In the genomic region with DNA sequence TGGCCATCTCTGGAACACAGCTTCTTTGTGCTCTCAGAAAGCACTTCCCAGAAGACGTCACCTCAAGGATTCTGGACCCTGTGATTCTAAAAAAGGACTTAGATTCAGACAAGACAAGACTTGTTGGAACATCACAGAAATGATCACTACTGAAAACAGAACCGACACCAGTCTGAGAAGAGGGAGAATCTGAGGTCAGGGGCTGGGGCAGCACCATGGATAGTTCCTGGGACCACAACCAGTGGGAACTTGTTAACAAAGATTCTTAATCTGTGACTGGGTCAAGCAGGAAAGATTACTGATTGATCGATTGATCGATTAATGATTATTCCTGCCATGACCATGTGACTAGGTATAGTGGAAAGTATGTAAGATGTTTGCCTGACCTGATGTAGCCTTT, we compare ENCODE assay signal across 30 mouse cellular contexts.
DNase-seq lines count a peak whose midpoint lies in the region; ATAC-seq and TF ChIP-seq lines count a peak whose summit lies in the region.
"Had no signal": no experiment of that assay in that cellular context is flagged by ENCODE, and none has a peak within 500 bp of the region (broad histone marks: within the 10 kb centered on the region; RNA-seq: fewer than 3 reads in every experiment).

No protein-coding gene starts in this region.

- no peak overlapping the region for H3K27ac ChIP-seq in kidney, postnatal 0 days
- H3K27ac ChIP-seq in ES-E14 (ENCODE audit: insufficient read depth, low read depth, low read length, poor library complexity, severe bottlenecking): no peak overlapping the region
- H3K27ac ChIP-seq in limb, embryonic 14.5 days (replicated peaks; ENCODE audit: low read depth, low read length): no peak overlapping the region
- H3K27ac ChIP-seq: embryonic facial prominence, embryonic 13.5 days; forebrain, embryonic 13.5 days; gastrocnemius, adult 2 months; heart, embryonic 10.5 days; hindbrain, embryonic 14.5 days; intestine, embryonic 15.5 days; limb, embryonic 13.5 days; liver, embryonic 13.5 days; lung, embryonic 15.5 days had no signal

- H3K4me1 ChIP-seq in kidney, postnatal 0 days (replicated peaks; ENCODE audit: insufficient read depth, low read length): no peaks in the 10 kb centered on the region
- no peaks in the 10 kb centered on the region for H3K4me1 ChIP-seq in ES-E14 (ENCODE audit: control insufficient read depth in 2 of 2, insufficient read depth in 2 of 2, low read length in 2 of 2, poor library complexity in 1 of 2)
- no peaks in the 10 kb centered on the region for H3K4me1 ChIP-seq in limb, embryonic 14.5 days (ENCODE audit: control insufficient read depth, insufficient read depth, low read length)
- H3K4me1 ChIP-seq: embryonic facial prominence, embryonic 13.5 days; forebrain, embryonic 13.5 days; heart, embryonic 10.5 days; intestine, embryonic 15.5 days; limb, embryonic 13.5 days; liver, embryonic 13.5 days; lung, embryonic 15.5 days; megakaryocyte, embryonic 14.5 days had no signal

- H3K27me3 ChIP-seq in kidney, postnatal 0 days (ENCODE audit: insufficient read depth, low read length): no peaks in the 10 kb centered on the region
- H3K27me3 ChIP-seq in limb, embryonic 14.5 days (ENCODE audit: control insufficient read depth, insufficient read depth, low read length): no peaks in the 10 kb centered on the region
- H3K27me3 ChIP-seq: embryonic facial prominence, embryonic 13.5 days; forebrain, embryonic 13.5 days; intestine, embryonic 15.5 days; limb, embryonic 13.5 days; liver, embryonic 13.5 days; lung, embryonic 15.5 days; Patski had no signal

- peak; percentile 19 for DNase-seq in kidney, postnatal 0 days (ENCODE audit: low spot score)
- no peak for DNase-seq in kidney, adult 9 months
- peak; percentile 9 for DNase-seq in ES-E14 (ENCODE audit: low read depth, low spot score)
- peak; percentile 2 for DNase-seq in embryo, embryonic 11.5 days (ENCODE audit: low read depth, low spot score)
- DNase-seq in limb, embryonic 14.5 days (ENCODE audit: low spot score): peak; percentile 16
- DNase-seq in right cerebral cortex, postnatal 36 days (ENCODE audit: low spot score in 2 of 2): no peak
- no peak for DNase-seq in layer of hippocampus, postnatal 25 days (ENCODE audit: extremely low spot score in 1 of 2, low spot score in 1 of 2)
- DNase-seq: adrenal gland, adult 8-10 months; cerebellum, adult 18-20 months; cerebellum, postnatal 25 days; gastrocnemius, adult 2 months; heart, postnatal 4 days; layer of hippocampus, postnatal 36 days; liver, embryonic 13.5 days; lung, postnatal 36 days; midbrain, embryonic 14.5 days; thymus, adult 18-20 months; thymus, postnatal 4 days had no signal

- no peak for TF ChIP-seq POLR2A in limb, embryonic 14.5 days (IDR thresholded peaks at IDR 0.05; ENCODE audit: borderline replicate concordance, extremely low read depth, insufficient read depth, insufficient read length)

- H3K36me3 ChIP-seq in kidney, postnatal 0 days (ENCODE audit: insufficient read depth, low read length): no peaks in the 10 kb centered on the region
- H3K36me3 ChIP-seq in ES-E14 (ENCODE audit: control insufficient read depth, insufficient read depth, low read length, poor library complexity, severe bottlenecking): no peaks in the 10 kb centered on the region
- H3K36me3 ChIP-seq in limb, embryonic 14.5 days (ENCODE audit: control insufficient read depth, insufficient read depth, low read length): no peaks in the 10 kb centered on the region
- H3K36me3 ChIP-seq: embryonic facial prominence, embryonic 13.5 days; G1E; heart, embryonic 10.5 days; intestine, embryonic 15.5 days; limb, embryonic 13.5 days; liver, embryonic 13.5 days; lung, embryonic 15.5 days had no signal

- no peak for TF ChIP-seq CTCF in kidney, postnatal 0 days (IDR thresholded peaks at IDR 0.05; ENCODE audit: low read depth)

- in situ Hi-C loops in ES-E14 (cut with MboI; ENCODE audit: low sequenced_read_pairs in 2 of 2, unreplicated experiment in 2 of 2): no loop called here

- no peaks in the 10 kb centered on the region for H3K9me3 ChIP-seq in kidney, postnatal 0 days (replicated peaks; ENCODE audit: low read length)
- no peaks in the 10 kb centered on the region for H3K9me3 ChIP-seq in ES-E14 (ENCODE audit: control insufficient read depth, insufficient read depth, low read depth, low read length)
- no peaks in the 10 kb centered on the region for H3K9me3 ChIP-seq in limb, embryonic 14.5 days (ENCODE audit: control insufficient read depth, low read length)
- H3K9me3 ChIP-seq: embryonic facial prominence, embryonic 13.5 days; forebrain, embryonic 13.5 days; heart, embryonic 10.5 days; intestine, embryonic 15.5 days; limb, embryonic 13.5 days; liver, embryonic 13.5 days; lung, embryonic 15.5 days; megakaryocyte, embryonic 14.5 days had no signal

- H3K4me3 ChIP-seq in kidney, postnatal 0 days (replicated peaks; ENCODE audit: low read depth, low read length): no peak overlapping the region
- no peak overlapping the region for H3K4me3 ChIP-seq in ES-E14 (ENCODE audit: insufficient read depth in 1 of 2, low read depth in 1 of 2, low read length in 2 of 2, poor library complexity in 1 of 2, severe bottlenecking in 1 of 2)
- H3K4me3 ChIP-seq in limb, embryonic 14.5 days (replicated peaks; ENCODE audit: low read length): no peak overlapping the region
- H3K4me3 ChIP-seq: embryonic facial prominence, embryonic 13.5 days; forebrain, embryonic 13.5 days; gastrocnemius, adult 2 months; heart, embryonic 10.5 days; intestine, embryonic 15.5 days; limb, embryonic 13.5 days; liver, embryonic 13.5 days; lung, embryonic 15.5 days; megakaryocyte, embryonic 14.5 days had no signal

- no peak overlapping the region for H3K4me2 ChIP-seq in kidney, postnatal 0 days (ENCODE audit: low read length)
- H3K4me2 ChIP-seq in limb, embryonic 14.5 days (replicated peaks; ENCODE audit: low read depth, low read length, severe bottlenecking): no peak overlapping the region
- H3K4me2 ChIP-seq: embryonic facial prominence, embryonic 13.5 days; forebrain, embryonic 13.5 days; hindbrain, embryonic 14.5 days; intestine, embryonic 15.5 days; limb, embryonic 13.5 days; liver, embryonic 13.5 days; lung, embryonic 15.5 days had no signal

- no peak overlapping the region for H3K9ac ChIP-seq in kidney, postnatal 0 days (ENCODE audit: low read depth, low read length)
- no peak overlapping the region for H3K9ac ChIP-seq in ES-E14 (ENCODE audit: insufficient read depth, low read depth, low read length, poor library complexity, severe bottlenecking)
- no peak overlapping the region for H3K9ac ChIP-seq in limb, embryonic 14.5 days (ENCODE audit: low read depth, low read length, severe bottlenecking)
- H3K9ac ChIP-seq: embryonic facial prominence, embryonic 13.5 days; forebrain, embryonic 13.5 days; hindbrain, embryonic 14.5 days; intestine, embryonic 15.5 days; limb, embryonic 13.5 days; liver, embryonic 13.5 days; lung, embryonic 15.5 days had no signal

- ATAC-seq in kidney, postnatal 0 days (replicated peaks; ENCODE audit: low FRiP score, low read depth): no peak
- no peak for ATAC-seq in limb, embryonic 14.5 days (ENCODE audit: low FRiP score, low read depth)
- ATAC-seq: activated CD4-positive, CD25-positive, alpha-beta regulatory T cell, adult 4 months; CD4-positive, CD25-positive, alpha-beta regulatory T cell, adult 4 months; forebrain, embryonic 13.5 days; intestine, embryonic 15.5 days; Patski had no signal

- WGBS in kidney, postnatal 0 days: 84% methylated on average over 4 of the region's 4 CpGs
- 83% methylated on average over 4 of the region's 4 CpGs for WGBS in limb, embryonic 14.5 days

TF ChIP-seq in ES-E14, 5 proteins besides CTCF, POLR2A, EP300 and RAD21:
- TF ChIP-seq MAFK (IDR thresholded peaks at IDR 0.05; ENCODE audit: insufficient read depth, low read depth, low read length) (no peak), CHD2 (IDR thresholded peaks at IDR 0.05; ENCODE audit: low read depth, low read length) (no peak), ZC3H11A (IDR thresholded peaks at IDR 0.05; ENCODE audit: borderline replicate concordance, low read depth, low read length) (no peak), ZNF384 (IDR thresholded peaks at IDR 0.05; ENCODE audit: low read depth, low read length) (no peak), HCFC1 (IDR thresholded peaks at IDR 0.05; ENCODE audit: borderline replicate concordance, insufficient read depth, low read length) (no peak)

Comparison
In these comparisons a context has a peak if more than half of its experiments do, and no peak if none do; other contexts are left out.
1. DNase-seq: peak in kidney, postnatal 0 days (single experiment), ES-E14 (single experiment), embryo, embryonic 11.5 days (single experiment) and limb, embryonic 14.5 days (single experiment); none in kidney, adult 9 months (single experiment), right cerebral cortex, postnatal 36 days (0 of 2) and layer of hippocampus, postnatal 25 days (0 of 2).